In the genomic region with DNA sequence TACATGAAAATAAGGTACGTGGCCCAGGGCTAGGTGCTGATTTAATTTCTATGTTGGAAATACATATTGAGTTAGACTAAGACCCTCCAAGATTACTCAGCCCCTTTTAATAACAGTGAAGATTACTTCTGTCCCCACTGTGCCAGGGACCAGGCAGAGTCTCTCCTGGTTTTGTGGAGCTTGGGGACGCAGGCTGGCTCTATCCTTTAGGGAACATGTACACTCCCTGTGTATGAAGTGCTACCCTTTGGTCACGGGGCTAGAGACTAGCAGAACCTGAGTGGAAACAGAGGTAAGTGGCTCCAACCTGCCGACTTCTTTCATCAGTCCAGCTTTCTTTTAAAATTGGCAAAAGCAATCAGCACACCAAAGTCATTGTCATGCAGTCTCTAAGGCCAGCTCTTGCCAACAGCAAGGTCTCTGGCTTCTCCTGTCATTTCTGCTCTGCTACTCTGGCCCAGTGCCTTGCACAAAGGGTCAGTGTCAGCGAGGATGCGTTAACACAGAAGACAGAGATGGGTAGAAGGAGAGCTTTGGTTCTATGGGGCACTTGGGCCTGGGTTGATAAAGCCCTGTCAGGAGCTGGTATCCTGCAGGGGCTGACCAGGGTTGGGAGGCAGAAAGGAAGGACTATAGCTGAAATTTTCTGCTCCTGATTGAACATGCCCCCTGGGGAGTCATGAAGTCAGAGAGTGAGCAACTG, we compare ENCODE assay signal across 20 mouse cellular contexts. TPM values are rescaled to one million over a fixed set of nuclear protein-coding genes. Genes with fewer than 3 reads are reported as not detected.
A peak's percentile ranks its signal among the peaks of the same experiment; 100 is the strongest.
DNase-seq lines count a peak whose midpoint lies in the region; ATAC-seq lines count a peak whose summit lies in the region.
"Had no signal": no experiment of that assay in that cellular context is flagged by ENCODE, and none has a peak within 500 bp of the region (broad histone marks: within the 10 kb centered on the region; RNA-seq: fewer than 3 reads in every experiment).

No protein-coding gene starts in this region.

- H3K36me3 ChIP-seq in hindbrain, embryonic 14.5 days (replicated peaks; ENCODE audit: control insufficient read depth, insufficient read depth): no peaks in the 10 kb centered on the region
- H3K36me3 ChIP-seq in neural tube, embryonic 12.5 days: no peaks in the 10 kb centered on the region
- H3K36me3 ChIP-seq: G1E; heart, embryonic 15.5 days; limb, embryonic 15.5 days had no signal

- peak; percentile 27; the same call in 1 of the 2 replicates for ATAC-seq in hindbrain, embryonic 14.5 days (ENCODE audit: low FRiP score)
- ATAC-seq in neural tube, embryonic 12.5 days (ENCODE audit: low FRiP score, low read depth): peak; percentile 72
- ATAC-seq: CD4-positive, CD25-positive, alpha-beta regulatory T cell, adult 4 months had no signal

- H3K27ac ChIP-seq in hindbrain, embryonic 14.5 days: no peak overlapping the region
- no peak overlapping the region for H3K27ac ChIP-seq in neural tube, embryonic 12.5 days
- H3K27ac ChIP-seq: heart, embryonic 15.5 days; limb, embryonic 15.5 days had no signal

- H3K9ac ChIP-seq in hindbrain, embryonic 14.5 days: no peak overlapping the region
- H3K9ac ChIP-seq in neural tube, embryonic 12.5 days: no peak overlapping the region
- H3K9ac ChIP-seq: heart, embryonic 15.5 days; limb, embryonic 15.5 days had no signal

- intact Hi-C loops in left cerebral cortex, postnatal 4 days (cut with DNase I): no loop called here
- intact Hi-C loops in left cerebral cortex, postnatal 14 days (cut with DNase I): no loop called here

- H3K27me3 ChIP-seq in hindbrain, embryonic 14.5 days (ENCODE audit: control insufficient read depth, insufficient read depth, low read length): no peaks in the 10 kb centered on the region
- H3K27me3 ChIP-seq in neural tube, embryonic 12.5 days (replicated peaks): no peaks in the 10 kb centered on the region
- H3K27me3 ChIP-seq: heart, embryonic 15.5 days had no signal

- no peaks in the 10 kb centered on the region for H3K9me3 ChIP-seq in hindbrain, embryonic 14.5 days (ENCODE audit: control insufficient read depth, low read length)
- no peaks in the 10 kb centered on the region for H3K9me3 ChIP-seq in neural tube, embryonic 12.5 days
- H3K9me3 ChIP-seq: G1E; heart, embryonic 15.5 days; limb, embryonic 15.5 days had no signal

- peaks cover 5% of the 10 kb centered on the region; the same call in 1 of the 2 replicates for H3K4me1 ChIP-seq in hindbrain, embryonic 14.5 days (replicated peaks; ENCODE audit: control insufficient read depth, insufficient read depth, low read length)
- H3K4me1 ChIP-seq in neural tube, embryonic 12.5 days: peaks cover 14% of the 10 kb centered on the region
- H3K4me1 ChIP-seq: heart, embryonic 15.5 days; limb, embryonic 15.5 days had no signal

- H3K4me3 ChIP-seq in hindbrain, embryonic 14.5 days (replicated peaks; ENCODE audit: low read length): no peak overlapping the region
- H3K4me3 ChIP-seq in neural tube, embryonic 12.5 days: no peak overlapping the region
- H3K4me3 ChIP-seq: heart, embryonic 15.5 days; limb, embryonic 15.5 days; myocyte had no signal

- DNase-seq in cerebellum, postnatal 10 days: peak; percentile 36
- DNase-seq in cerebellum, postnatal 36 days: no peak
- peak; percentile 7 for DNase-seq in left cerebral cortex, postnatal 4 days
- no peak for DNase-seq in left cerebral cortex, postnatal 14 days (ENCODE audit: low spot score in 2 of 2)
- DNase-seq in hindbrain, embryonic 14.5 days (ENCODE audit: low spot score): no peak
- DNase-seq in thymus, postnatal 4 days: no peak
- no peak for DNase-seq in heart, postnatal 4 days
- DNase-seq: adrenal gland, adult 2 months; heart, adult 18-20 months; kidney, adult 9 months; kidney, postnatal 36 days; lung, postnatal 10 days; right cerebral cortex, postnatal 25 days had no signal

- 40% methylated on average over 6 of the region's 6 CpGs for WGBS in hindbrain, embryonic 14.5 days
- 56% methylated on average over 6 of the region's 6 CpGs for WGBS in neural tube, embryonic 12.5 days

- no peak overlapping the region for H3K4me2 ChIP-seq in hindbrain, embryonic 14.5 days (replicated peaks)
- H3K4me2 ChIP-seq in neural tube, embryonic 12.5 days (replicated peaks): no peak overlapping the region
- H3K4me2 ChIP-seq: heart, embryonic 15.5 days; limb, embryonic 15.5 days had no signal

RNA-seq across cellular contexts. Expression of gene Opcml, which starts 9.1 kb away (rescaled TPM):
- total RNA-seq in left cerebral cortex, postnatal 4 days (2021): 100 to 1,000 TPM; 280 to 284 TPM
- 100 to 1,000 TPM; 365 to 394 TPM for total RNA-seq in left cerebral cortex, postnatal 14 days (2021)
- 42.9 and 46.3 TPM in 2 replicates for polyA plus RNA-seq in hindbrain, embryonic 14.5 days (2014; fragmentation: Nextera tagmentation; extraction: Ambion mirVana)
- polyA plus RNA-seq in neural tube, embryonic 12.5 days (2016; fragmentation: Nextera tagmentation; extraction: Ambion mirVana): 7.4 and 10.1 TPM in 2 replicates
- under 1 TPM; 0.72 to 0.83 TPM for total RNA-seq in heart, postnatal 4 days (2021)
- total RNA-seq: megakaryocyte, adult 5-6 weeks had no signal
- polyA plus RNA-seq: CD4-positive, CD25-positive, alpha-beta regulatory T cell, adult 4 months; G1E; myocyte had no signal

Comparison
In these comparisons a context has a peak if more than half of its experiments do, and no peak if none do; other contexts are left out.
1. DNase-seq: peak in cerebellum, postnatal 10 days (2 of 2) and left cerebral cortex, postnatal 4 days (single experiment); none in cerebellum, postnatal 36 days (0 of 2), left cerebral cortex, postnatal 14 days (0 of 2), hindbrain, embryonic 14.5 days (single experiment), thymus, postnatal 4 days (single experiment) and heart, postnatal 4 days (single experiment).
2. RNA of gene Opcml, which starts 9.1 kb away (total RNA-seq): 365 to 394 TPM in left cerebral cortex, postnatal 14 days and 280 to 284 TPM in left cerebral cortex, postnatal 4 days; 0.72 to 0.83 TPM in heart, postnatal 4 days; every median in the first group is over 100 times any median in the second.